Mouse (Mus musculus): ENCODE results near the gene Tmem235.

DNA sequence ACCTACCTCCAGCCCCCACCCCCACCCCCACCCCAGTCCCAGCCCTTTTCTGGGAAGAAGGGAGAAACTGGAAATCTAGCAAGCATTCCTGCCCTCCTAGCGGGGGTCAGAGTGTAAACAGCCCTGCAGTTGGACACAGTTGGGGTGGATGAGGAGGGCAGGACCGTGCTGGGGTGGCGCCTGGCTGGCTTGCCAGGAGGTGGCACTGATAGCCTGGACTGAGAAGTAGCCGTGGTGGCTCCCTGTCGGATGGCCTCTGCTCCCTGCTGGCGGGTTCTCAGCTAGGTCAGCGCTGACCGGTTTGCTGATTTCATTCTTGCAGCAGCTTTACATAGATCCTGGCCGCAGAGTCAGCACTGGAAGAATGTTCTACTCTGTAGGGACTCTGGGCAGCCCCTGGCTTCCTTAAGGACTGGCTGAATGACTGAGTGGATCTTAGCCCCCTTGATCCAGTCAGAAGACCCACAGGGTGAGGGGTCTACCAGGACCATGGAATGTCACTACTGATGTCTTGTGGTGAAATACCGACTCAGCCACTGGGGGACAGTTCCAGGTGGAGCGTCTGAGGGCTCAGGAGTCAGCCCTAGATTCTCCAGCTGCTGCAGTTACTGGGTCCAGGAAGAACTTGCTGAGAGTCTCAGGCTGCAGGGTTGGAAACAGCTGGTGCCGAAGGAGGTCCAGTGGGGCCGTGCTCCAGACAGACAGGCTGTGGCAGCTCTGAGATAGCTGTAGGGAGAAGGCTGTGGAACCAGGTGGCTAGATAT, 30.1 kb downstream of the Tmem235 start:
- no peak for TF ChIP-seq MAX (IDR thresholded peaks at IDR 0.05; ENCODE audit: low read depth)
- TF ChIP-seq POLR2A (IDR thresholded peaks at IDR 0.05; ENCODE audit: insufficient read length, low read depth): no peak
- no peak for TF ChIP-seq POLR2AphosphoS2 (IDR thresholded peaks at IDR 0.05; ENCODE audit: insufficient read length, low read depth)
- peak in 1 of 3 experiments; percentile 0 for TF ChIP-seq MYOD1 (IDR thresholded peaks at IDR 0.05; ENCODE audit: control insufficient read depth in 1 of 3, insufficient read length in 2 of 3, low read depth in 2 of 3)
- TF ChIP-seq SRF (IDR thresholded peaks at IDR 0.05; ENCODE audit: control insufficient read depth, insufficient read length, low read depth): no peak
- no peak for TF ChIP-seq TCF12 (IDR thresholded peaks at IDR 0.05; ENCODE audit: insufficient read depth, poor library complexity, severe bottlenecking)
- TF ChIP-seq MYOG (IDR thresholded peaks at IDR 0.05; ENCODE audit: control insufficient read depth in 1 of 3, insufficient read depth in 1 of 3, insufficient read length in 2 of 3, low read depth in 2 of 3): peak in 1 of 3 experiments; percentile 38
- no peak for TF ChIP-seq CEBPB (IDR thresholded peaks at IDR 0.05; ENCODE audit: insufficient read depth, poor library complexity, severe bottlenecking)
- no peak for TF ChIP-seq TCF3 (IDR thresholded peaks at IDR 0.05; ENCODE audit: insufficient read length, low read depth)
- TF ChIP-seq USF1 (IDR thresholded peaks at IDR 0.05; ENCODE audit: low read depth): no peak
- TF ChIP-seq E2F4 (IDR thresholded peaks at IDR 0.05; ENCODE audit: insufficient read depth): no peak

Measured in myocyte (in vitro differentiated cells).